Mouse (Mus musculus): ENCODE data around the gene Xrcc3.

The Xrcc3 gene

DNA sequence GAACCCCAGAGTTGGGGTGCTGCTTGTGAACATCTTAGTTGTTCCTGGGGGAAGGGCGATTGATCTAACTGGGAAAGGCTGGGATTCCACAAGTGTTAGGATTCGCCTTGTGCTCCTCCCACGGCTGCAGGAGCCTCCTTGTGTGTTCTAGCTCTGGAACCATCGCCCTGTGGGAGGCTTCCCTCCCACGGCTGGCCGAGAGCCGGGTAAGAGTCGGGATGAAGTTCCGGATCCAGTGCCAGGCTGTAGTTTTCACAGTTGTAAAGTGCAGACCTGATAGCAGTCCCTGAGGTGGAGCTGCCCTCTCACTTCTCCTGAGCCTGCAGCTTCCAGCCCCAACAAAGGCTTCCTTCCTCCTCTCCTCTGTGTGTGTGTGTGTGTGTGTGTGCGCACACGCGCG is 2.9 kb upstream of the Xrcc3 start:
- DNase-seq (ENCODE audit: low spot score in 2 of 2): no peak

- no peak for DNase-seq (ENCODE audit: low spot score in 2 of 2)
These were observed 1.4 kb upstream of the Xrcc3 start for GRCm38 (mm10) chr12:111814769-111815762.

DNA sequence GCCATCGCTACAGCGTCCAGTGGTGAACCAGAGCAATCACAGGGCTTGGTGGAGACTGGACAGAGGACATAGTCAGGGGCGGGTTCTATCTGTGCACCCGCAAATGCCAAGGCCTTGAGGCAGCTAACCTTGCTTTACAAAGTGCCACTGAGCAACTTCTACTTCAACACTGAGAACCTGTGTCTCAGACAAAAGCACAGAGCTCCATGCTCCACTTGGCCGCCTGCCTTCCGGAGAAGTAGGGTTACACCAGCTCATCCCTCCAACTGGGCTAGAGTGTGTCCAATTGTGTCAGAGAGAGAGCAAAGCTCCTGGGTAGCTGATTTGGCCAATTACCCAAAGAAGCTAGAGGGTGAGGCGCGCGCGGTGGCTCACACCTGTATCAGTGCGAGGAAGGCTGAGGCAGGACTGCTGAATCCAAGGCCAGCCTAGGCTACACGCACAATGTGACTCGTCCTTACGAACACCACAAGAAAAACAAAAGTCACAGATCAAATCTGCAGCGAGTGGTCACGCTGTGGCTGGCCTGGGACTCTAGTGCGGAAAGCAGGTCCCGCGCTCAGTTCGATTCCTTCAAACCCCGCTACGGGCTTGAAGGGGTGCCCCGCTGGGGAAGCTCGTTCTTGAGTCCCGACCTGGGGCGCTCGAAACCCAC is 435 bp downstream of the Xrcc3 start:
- no peak for DNase-seq (ENCODE audit: low spot score in 2 of 2)

DNA sequence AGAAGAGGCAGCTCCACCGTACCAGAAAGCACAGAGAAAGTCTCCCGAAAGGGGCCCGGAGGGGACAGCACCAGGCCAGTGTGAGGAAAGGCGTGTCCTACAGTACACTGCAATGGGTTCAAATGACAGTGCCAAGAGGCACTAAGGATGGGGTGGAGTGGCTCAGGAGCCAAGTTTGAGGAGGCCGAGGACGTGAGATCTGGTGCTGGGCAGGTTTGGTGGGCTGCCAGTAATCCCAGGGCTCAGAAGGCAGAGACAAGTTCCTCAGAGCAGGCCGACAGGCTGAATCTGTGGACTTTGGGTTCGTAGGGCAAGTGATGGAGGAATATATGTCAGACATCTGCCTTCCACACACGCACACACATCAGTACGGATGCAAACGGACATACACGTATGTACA is 1.1 kb downstream of the Xrcc3 start:
- no peak for DNase-seq (ENCODE audit: low spot score in 2 of 2)

- no peak for DNase-seq (ENCODE audit: low spot score in 2 of 2)
These were observed 1.6 kb downstream of the Xrcc3 start for GRCm38 (mm10) chr12:111812075-111812474.

GRCm38 (mm10) chr12:111809762-111810161 is 3.9 kb downstream of the Xrcc3 start:
- peak; percentile 52 to 72 for DNase-seq (ENCODE audit: low spot score in 2 of 2)

- no peak for DNase-seq (ENCODE audit: low spot score in 2 of 2)
These were observed 4.9 kb downstream of the Xrcc3 start for GRCm38 (mm10) chr12:111808775-111809174.

DNA sequence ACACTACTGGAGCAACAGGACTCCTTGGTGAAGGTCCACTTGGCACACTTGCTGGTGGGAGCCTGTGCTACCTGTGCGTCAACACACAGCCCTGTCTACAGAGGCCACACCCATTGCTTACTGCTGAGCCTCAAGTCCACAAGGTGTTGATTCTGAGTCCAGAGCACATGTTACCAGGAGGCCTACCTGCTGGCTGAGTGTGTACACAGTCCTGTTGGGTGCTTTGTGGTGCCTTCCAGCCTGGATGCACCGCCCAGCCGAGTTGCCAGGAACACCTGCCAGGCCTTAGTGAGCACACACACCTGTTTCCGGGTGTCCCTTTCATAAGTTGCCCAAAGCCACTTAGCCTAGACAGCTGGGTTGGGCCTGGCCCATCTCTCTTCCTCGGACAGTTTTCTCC is 10.1 kb downstream of the Xrcc3 start:
- DNase-seq (ENCODE audit: low spot score in 2 of 2): no peak

GRCm38 (mm10) chr12:111800459-111801183 is 13.1 kb downstream of the Xrcc3 start:
- DNase-seq (ENCODE audit: low spot score in 2 of 2): no peak

- DNase-seq (ENCODE audit: low spot score in 2 of 2): no peak
These were observed 15.2 kb downstream of the Xrcc3 start for GRCm38 (mm10) chr12:111798493-111798892.

DNA sequence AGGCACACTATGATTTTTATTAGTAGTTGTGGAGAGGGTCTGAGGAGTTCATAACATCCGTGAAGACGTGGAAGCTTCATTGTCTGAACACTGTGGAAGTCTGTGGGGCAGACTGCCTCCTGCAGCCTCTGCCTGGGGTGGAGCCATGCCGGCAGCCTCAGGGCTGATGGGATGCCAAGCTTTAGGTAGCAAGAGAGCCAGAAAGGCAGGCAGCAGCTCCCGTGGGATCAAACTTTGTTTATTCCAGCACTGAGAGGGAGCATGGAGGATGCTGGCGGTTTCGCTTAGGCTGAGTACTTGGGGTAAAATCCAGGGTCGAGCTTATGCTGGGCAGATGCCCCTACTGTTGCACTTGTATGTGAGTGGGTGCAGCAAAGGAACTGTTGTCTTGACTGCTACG is 16.4 kb downstream of the Xrcc3 start:
- DNase-seq (ENCODE audit: low spot score in 2 of 2): no peak

DNA sequence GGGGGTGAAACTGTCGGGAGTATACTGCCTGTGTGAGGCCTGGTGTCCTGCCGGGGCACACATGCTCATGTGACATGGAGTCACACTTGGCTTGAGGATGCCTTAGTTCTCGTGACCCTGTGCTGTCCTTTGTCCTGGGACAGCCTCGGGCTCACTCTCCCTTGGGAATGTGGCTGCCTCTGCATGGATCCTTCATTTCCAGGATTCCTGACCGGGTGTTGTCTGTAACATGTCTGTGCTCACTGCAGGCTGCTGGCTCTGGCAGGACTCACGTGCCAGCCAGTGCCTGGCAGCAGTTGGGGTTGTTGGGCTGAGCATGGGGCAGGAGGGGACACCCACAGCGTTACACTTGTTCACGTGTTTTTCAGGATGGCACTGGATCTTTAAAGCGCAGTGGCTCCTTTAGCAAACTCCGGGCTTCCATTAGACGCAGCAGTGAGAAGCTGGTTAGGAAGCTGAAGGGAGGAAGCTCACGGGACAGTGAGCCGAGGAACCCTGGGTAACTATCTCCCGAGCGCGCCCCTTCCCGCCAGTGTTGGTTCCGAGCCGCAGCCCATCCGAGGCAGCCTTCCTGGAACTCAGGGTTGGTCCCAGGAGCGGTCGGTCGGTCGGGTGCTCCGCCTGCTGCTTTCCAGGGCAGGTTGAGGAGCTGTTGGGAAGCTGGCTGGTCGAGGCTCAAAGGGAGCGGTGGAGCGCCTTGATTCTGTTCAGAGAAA is 18.3 kb downstream of the Xrcc3 start:
- DNase-seq (ENCODE audit: low spot score in 2 of 2): no peak

DNA sequence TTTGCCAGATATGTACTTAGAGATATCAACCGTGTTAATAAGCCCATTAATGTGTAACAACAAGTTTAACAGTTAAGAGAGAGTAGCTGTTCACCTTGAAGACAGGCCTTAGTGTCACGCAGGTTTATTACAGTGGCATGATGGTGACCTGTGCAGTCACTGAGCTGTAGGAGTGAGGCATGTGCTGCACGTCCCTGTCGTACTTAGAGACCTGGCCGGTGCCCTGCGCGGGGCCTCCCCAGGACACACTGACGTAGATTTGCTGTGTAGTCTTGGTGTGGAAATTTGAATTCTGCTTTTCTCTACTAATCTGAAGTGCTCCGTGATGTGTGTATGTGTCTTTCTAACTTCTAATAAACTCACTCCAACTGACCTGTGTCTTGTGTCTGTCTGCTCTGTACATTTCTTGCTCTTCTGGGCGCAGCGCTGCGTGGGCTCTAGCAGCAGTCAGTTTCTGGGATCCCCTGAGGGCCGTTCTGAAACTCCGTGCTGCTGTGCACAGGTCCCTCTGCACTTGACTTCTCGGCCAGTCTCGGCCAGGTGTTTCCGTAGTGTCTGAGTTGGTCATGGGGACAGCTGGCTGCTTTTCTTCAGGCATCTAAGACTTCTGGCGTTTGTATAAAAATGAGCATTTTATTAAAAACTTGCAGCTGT is 19.0 kb downstream of the Xrcc3 start:
- no peak for DNase-seq (ENCODE audit: low spot score in 2 of 2)

DNA sequence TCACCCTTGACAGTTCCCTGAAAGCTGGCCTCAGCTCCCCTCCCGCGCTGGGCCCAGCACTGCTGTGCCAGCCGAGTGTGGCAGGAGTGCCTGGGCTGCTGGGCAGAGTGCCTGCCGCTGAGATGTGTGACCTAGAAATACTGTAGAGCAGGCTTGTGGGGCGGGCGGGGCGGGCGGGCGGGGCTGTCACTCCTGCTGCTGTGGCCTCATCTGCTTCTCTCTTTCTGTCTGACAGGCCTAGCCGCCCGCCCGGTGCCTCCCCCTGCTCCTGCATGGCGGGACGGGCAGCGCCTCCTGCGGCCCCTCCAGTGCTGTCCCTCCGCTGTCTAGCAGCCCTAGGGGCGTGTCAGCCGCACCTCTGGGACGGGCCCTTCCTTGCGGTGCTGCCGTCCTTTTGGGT is 19.6 kb downstream of the Xrcc3 start:
- no peak for DNase-seq (ENCODE audit: low spot score in 2 of 2)

GRCm38 (mm10) chr12:111791474-111792104 is 22.1 kb downstream of the Xrcc3 start:
- no peak for DNase-seq (ENCODE audit: low spot score in 2 of 2)

DNA sequence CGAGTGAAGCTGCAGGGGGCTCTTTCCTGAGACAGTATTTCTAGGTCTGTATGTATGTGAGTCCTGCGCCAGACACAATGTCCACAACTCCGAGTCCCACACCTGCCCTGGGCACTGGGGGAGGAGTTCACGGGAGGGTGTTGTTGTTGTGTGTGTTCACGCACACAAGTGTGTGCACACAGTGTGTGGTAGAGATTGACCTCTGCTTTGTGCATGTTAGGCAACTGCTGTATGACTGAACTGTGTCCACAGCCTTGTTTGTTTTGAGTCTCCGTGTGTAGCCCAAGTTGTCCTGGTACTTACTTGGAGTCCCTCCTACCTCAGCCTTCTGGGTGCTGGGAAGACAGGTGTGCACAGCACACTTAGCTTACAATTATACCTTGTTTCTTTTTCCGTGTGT is 23.0 kb downstream of the Xrcc3 start:
- no peak for DNase-seq (ENCODE audit: low spot score in 2 of 2)

- DNase-seq (ENCODE audit: low spot score in 2 of 2): no peak
These were observed 23.6 kb downstream of the Xrcc3 start for GRCm38 (mm10) chr12:111790090-111790489.

- DNase-seq (ENCODE audit: low spot score in 2 of 2): no peak
These were observed 26.7 kb downstream of the Xrcc3 start for GRCm38 (mm10) chr12:111787015-111787414.

GRCm38 (mm10) chr12:111785174-111785573 is 28.5 kb downstream of the Xrcc3 start:
- no peak for DNase-seq (ENCODE audit: low spot score in 2 of 2)

- no peak for DNase-seq (ENCODE audit: low spot score in 2 of 2)
These were observed 34.1 kb downstream of the Xrcc3 start for GRCm38 (mm10) chr12:111779544-111779943.

GRCm38 (mm10) chr12:111777919-111778318 is 35.8 kb downstream of the Xrcc3 start:
- DNase-seq (ENCODE audit: low spot score in 2 of 2): no peak
